Mouse (Mus musculus) heart, adult 2 months (tissue): ENCODE measurements around the gene Hoxc4.

Experiments used
- CTCF ChIP-seq: fragments of 200-600 bp; IDR thresholded peaks from 2 replicates; pipeline ENCODE4 v1.8.1; 2022; ENCODE audit warnings: antibody characterized with exemption, mild to moderate bottlenecking, moderate library complexity
- EP300 ChIP-seq: fragments of 200-500 bp; IDR thresholded peaks from 2 replicates; pipeline ENCODE4 v1.6.1; 2011; ENCODE audit warnings: low read depth, low read length, control low read depth; ENCODE audit not compliant: insufficient read depth
- POLR2A ChIP-seq: fragments of 200-500 bp; IDR thresholded peaks from 2 replicates; pipeline ENCODE4 v1.6.1; 2011; ENCODE audit warnings: mild to moderate bottlenecking, low read depth, low read length, control low read depth; ENCODE audit not compliant: insufficient read depth

GRCm38 (mm10) chr15:103015406-103016166 is 3.1 kb upstream of the Hoxc4 start:
- TF ChIP-seq EP300 (no peak), CTCF (no peak), POLR2A (no peak)
